Mouse (Mus musculus): ENCODE measurements at regions not wholly inside any gene's neighbourhood (a gene's known extent, or its start where the extent isn't known, plus 50 kb on each side); places are given as distances from the start of the nearest gene placed in this dataset.

- DNase-seq (ENCODE audit: extremely low spot score, low spot score): no peak
These were observed 278.6 kb upstream of the Btbd3 start for GRCm38 (mm10) chr2:137977767-137978166.

GRCm38 (mm10) chr2:137974651-137975050 is 281.7 kb upstream of the Btbd3 start:
- DNase-seq (ENCODE audit: extremely low spot score, low spot score): no peak

- DNase-seq (ENCODE audit: extremely low spot score, low spot score): no peak
These were observed 287.2 kb upstream of the Btbd3 start for GRCm38 (mm10) chr2:137969156-137969555.

- no peak for DNase-seq (ENCODE audit: extremely low spot score, low spot score)
These were observed 289.8 kb upstream of the Btbd3 start for GRCm38 (mm10) chr2:137966460-137967076.

GRCm38 (mm10) chr2:137954830-137955229 is 301.5 kb upstream of the Btbd3 start:
- no peak for DNase-seq (ENCODE audit: extremely low spot score, low spot score)

GRCm38 (mm10) chr2:137953144-137953543 is 303.2 kb upstream of the Btbd3 start:
- no peak for DNase-seq (ENCODE audit: extremely low spot score, low spot score)

- DNase-seq (ENCODE audit: extremely low spot score, low spot score): no peak
These were observed 304.4 kb upstream of the Btbd3 start for GRCm38 (mm10) chr2:137951942-137952341.

- no peak for DNase-seq (ENCODE audit: extremely low spot score, low spot score)
These were observed 305.4 kb upstream of the Btbd3 start for GRCm38 (mm10) chr2:137950931-137951330.

- DNase-seq (ENCODE audit: extremely low spot score, low spot score): peak; percentile 77
These were observed 313.6 kb upstream of the Btbd3 start for GRCm38 (mm10) chr2:137942753-137943152.

GRCm38 (mm10) chr2:137939591-137939990 is 316.8 kb upstream of the Btbd3 start:
- DNase-seq (ENCODE audit: extremely low spot score, low spot score): no peak

GRCm38 (mm10) chr2:137938831-137939480 is 317.4 kb upstream of the Btbd3 start:
- no peak for DNase-seq (ENCODE audit: extremely low spot score, low spot score)

- DNase-seq (ENCODE audit: extremely low spot score, low spot score): no peak
These were observed 319.8 kb upstream of the Btbd3 start for GRCm38 (mm10) chr2:137936613-137937012.

GRCm38 (mm10) chr2:137932931-137933330 is 323.4 kb upstream of the Btbd3 start:
- no peak for DNase-seq (ENCODE audit: extremely low spot score, low spot score)

- DNase-seq (ENCODE audit: extremely low spot score, low spot score): no peak
These were observed 323.9 kb upstream of the Btbd3 start for GRCm38 (mm10) chr2:137932488-137932887.

GRCm38 (mm10) chr2:137925488-137925887 is 330.9 kb upstream of the Btbd3 start:
- DNase-seq (ENCODE audit: extremely low spot score, low spot score): no peak

GRCm38 (mm10) chr2:137924576-137924975 is 331.8 kb upstream of the Btbd3 start:
- DNase-seq (ENCODE audit: extremely low spot score, low spot score): no peak

GRCm38 (mm10) chr2:137898425-137898824 is 357.9 kb upstream of the Btbd3 start:
- DNase-seq (ENCODE audit: extremely low spot score, low spot score): no peak

- DNase-seq (ENCODE audit: extremely low spot score, low spot score): no peak
These were observed 375.9 kb upstream of the Btbd3 start for GRCm38 (mm10) chr2:137880211-137881031.

- no peak for DNase-seq (ENCODE audit: extremely low spot score, low spot score)
These were observed 386.7 kb upstream of the Btbd3 start for GRCm38 (mm10) chr2:137869676-137870075.

- DNase-seq (ENCODE audit: extremely low spot score, low spot score): no peak
These were observed 401.9 kb upstream of the Btbd3 start for GRCm38 (mm10) chr2:137854494-137854893.

GRCm38 (mm10) chr2:137853399-137854259 is 402.7 kb upstream of the Btbd3 start:
- no peak for DNase-seq (ENCODE audit: extremely low spot score, low spot score)
